Mouse (Mus musculus): ENCODE results near the gene Rbm20.
A peak's percentile ranks its signal among the peaks of the same experiment; 100 is the strongest.

Rbm20 gene

GRCm38 (mm10) chr19:53760125-53761101 lies 83.3 kb downstream of the Rbm20 start:
- no peak for DNase-seq

GRCm38 (mm10) chr19:53762749-53763438 lies 85.8 kb downstream of the Rbm20 start:
- DNase-seq: peak; percentile 59 to 71

GRCm38 (mm10) chr19:53764688-53765478 lies 87.8 kb downstream of the Rbm20 start:
- DNase-seq: no peak

GRCm38 (mm10) chr19:53768478-53768877 lies 91.4 kb downstream of the Rbm20 start:
- DNase-seq: peak; percentile 64 to 87

- DNase-seq: peak; percentile 74 to 79
Observed at GRCm38 (mm10) chr19:53773937-53774640, 97.0 kb downstream of the Rbm20 start.

- no peak for DNase-seq
Observed at GRCm38 (mm10) chr19:53774641-53775350, 97.7 kb downstream of the Rbm20 start.

GRCm38 (mm10) chr19:53779402-53779801 lies 102.3 kb downstream of the Rbm20 start:
- DNase-seq: no peak

GRCm38 (mm10) chr19:53779818-53780217 lies 102.7 kb downstream of the Rbm20 start:
- DNase-seq: no peak

GRCm38 (mm10) chr19:53780752-53781602 lies 103.9 kb downstream of the Rbm20 start:
- no peak for DNase-seq

- DNase-seq: no peak
Observed at GRCm38 (mm10) chr19:53781826-53782225, 104.7 kb downstream of the Rbm20 start.

- DNase-seq: no peak
Observed at GRCm38 (mm10) chr19:53785352-53785751, 108.2 kb downstream of the Rbm20 start.

GRCm38 (mm10) chr19:53786239-53786638 lies 109.1 kb downstream of the Rbm20 start:
- peak; percentile 75 to 77 for DNase-seq

- DNase-seq: peak; percentile 30 to 45
Observed at GRCm38 (mm10) chr19:53786836-53787235, 109.7 kb downstream of the Rbm20 start.

- no peak for DNase-seq
Observed at GRCm38 (mm10) chr19:53788621-53789331, 111.7 kb downstream of the Rbm20 start.

GRCm38 (mm10) chr19:53789571-53789970 lies 112.5 kb downstream of the Rbm20 start:
- no peak for DNase-seq

GRCm38 (mm10) chr19:53791751-53792720 lies 114.9 kb downstream of the Rbm20 start:
- DNase-seq: no peak

GRCm38 (mm10) chr19:53792976-53793897 lies 116.1 kb downstream of the Rbm20 start:
- DNase-seq: no peak

All from cerebellum, postnatal 10 days (tissue).